Mouse (Mus musculus) fat pad, adult 2 months (tissue): ENCODE results near the gene Pnmal2.
"Not testable (repeated sequence)": the region's sequence is repeated elsewhere in the genome, so short reads cannot be mapped to it uniquely, and the experiment has no call there.

ENCODE experiments used
- DNase-seq: peaks from one replicate; pipeline ENCODE4 v3.0.0-alpha.2; 2011; ENCODE audit warnings: low read depth, low spot score; ENCODE audit errors: extremely low read depth

Gene Pnmal2

GRCm38 (mm10) chr7:16938117-16938791, 6.2 kb upstream of the Pnmal2 start:
- no peak for DNase-seq

- no peak for DNase-seq
Measured at GRCm38 (mm10) chr7:16940292-16940691, 4.2 kb upstream of the Pnmal2 start.

GRCm38 (mm10) chr7:16942861-16943260, 1.6 kb upstream of the Pnmal2 start:
- DNase-seq, result no peak

- DNase-seq, result no peak
Measured at GRCm38 (mm10) chr7:16944808-16945315, 380 bp downstream of the Pnmal2 start.

GRCm38 (mm10) chr7:16945419-16945818, 937 bp downstream of the Pnmal2 start:
- no peak for DNase-seq

- no peak for DNase-seq
Measured at GRCm38 (mm10) chr7:16946441-16947348, 2.2 kb downstream of the Pnmal2 start.

GRCm38 (mm10) chr7:16947349-16947895, 2.9 kb downstream of the Pnmal2 start:
- DNase-seq, result no peak

- no peak for DNase-seq
Measured at GRCm38 (mm10) chr7:16947959-16948361, 3.5 kb downstream of the Pnmal2 start.

- DNase-seq, result no peak
Measured at GRCm38 (mm10) chr7:16948923-16949458, 4.5 kb downstream of the Pnmal2 start.

- DNase-seq, result no peak
Measured at GRCm38 (mm10) chr7:16949908-16950841, 5.7 kb downstream of the Pnmal2 start.

GRCm38 (mm10) chr7:16950861-16951635, 6.6 kb downstream of the Pnmal2 start:
- DNase-seq, result no peak

- DNase-seq, result not testable (repeated sequence)
Measured at GRCm38 (mm10) chr7:16953776-16954175, 9.3 kb downstream of the Pnmal2 start.

- no peak for DNase-seq
Measured at GRCm38 (mm10) chr7:16955712-16956111, 11.2 kb downstream of the Pnmal2 start.

- DNase-seq, result no peak
Measured at GRCm38 (mm10) chr7:16956410-16957265, 12.2 kb downstream of the Pnmal2 start.

GRCm38 (mm10) chr7:16959539-16960187, 15.2 kb downstream of the Pnmal2 start, which contains the start of gene Pnmal1:
Gene Pnmal1 (plus strand): TSS chr7:16959679.
- DNase-seq, result no peak

GRCm38 (mm10) chr7:16961678-16962077, 17.2 kb downstream of the Pnmal2 start:
- no peak for DNase-seq

- DNase-seq, result no peak
Measured at GRCm38 (mm10) chr7:16968414-16968813, 23.9 kb downstream of the Pnmal2 start.

GRCm38 (mm10) chr7:16971160-16971559, 26.7 kb downstream of the Pnmal2 start:
- DNase-seq, result no peak
